Mouse (Mus musculus): Measurements from ENCODE around the gene Podxl2. TPM values are rescaled to one million over a fixed set of nuclear protein-coding genes. Genes with fewer than 3 reads are reported as not detected.

Gene Podxl2
- polyA plus RNA-seq, 1 experiment, result 23.2 TPM

DNA sequence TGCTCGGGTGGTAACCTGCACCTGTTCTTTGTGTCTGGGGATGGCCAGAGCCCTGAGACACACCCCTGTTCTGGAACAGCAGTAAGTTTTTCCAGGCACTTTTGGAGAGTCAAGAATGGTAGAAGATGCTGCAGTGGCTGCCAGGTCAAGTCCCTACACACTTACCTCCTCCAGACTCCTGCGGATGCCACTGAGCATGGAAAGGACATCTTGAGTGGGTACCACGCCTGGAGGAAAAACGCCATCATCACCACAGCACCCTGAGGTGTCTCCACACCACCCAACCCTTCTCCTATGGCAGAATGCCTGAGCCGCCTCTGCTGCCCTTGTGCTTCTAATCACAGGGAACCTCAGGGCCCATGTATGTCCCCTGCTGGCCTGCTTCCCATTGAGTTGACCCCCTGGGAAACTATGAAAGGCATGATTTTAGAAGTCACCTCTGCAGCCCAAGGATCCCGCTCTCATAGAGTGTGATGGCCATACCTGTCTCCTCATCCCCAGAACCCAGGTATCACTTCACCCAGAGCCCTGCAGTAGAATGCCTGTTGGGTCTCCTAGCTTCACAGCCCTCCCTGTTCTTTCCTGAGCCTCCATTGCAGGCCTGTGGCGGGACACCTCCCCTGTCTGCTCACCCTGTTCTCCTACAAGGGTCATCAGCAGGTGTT, 29.8 kb downstream of the Podxl2 start:
- DNase-seq (ENCODE audit: low spot score), result no peak

DNA sequence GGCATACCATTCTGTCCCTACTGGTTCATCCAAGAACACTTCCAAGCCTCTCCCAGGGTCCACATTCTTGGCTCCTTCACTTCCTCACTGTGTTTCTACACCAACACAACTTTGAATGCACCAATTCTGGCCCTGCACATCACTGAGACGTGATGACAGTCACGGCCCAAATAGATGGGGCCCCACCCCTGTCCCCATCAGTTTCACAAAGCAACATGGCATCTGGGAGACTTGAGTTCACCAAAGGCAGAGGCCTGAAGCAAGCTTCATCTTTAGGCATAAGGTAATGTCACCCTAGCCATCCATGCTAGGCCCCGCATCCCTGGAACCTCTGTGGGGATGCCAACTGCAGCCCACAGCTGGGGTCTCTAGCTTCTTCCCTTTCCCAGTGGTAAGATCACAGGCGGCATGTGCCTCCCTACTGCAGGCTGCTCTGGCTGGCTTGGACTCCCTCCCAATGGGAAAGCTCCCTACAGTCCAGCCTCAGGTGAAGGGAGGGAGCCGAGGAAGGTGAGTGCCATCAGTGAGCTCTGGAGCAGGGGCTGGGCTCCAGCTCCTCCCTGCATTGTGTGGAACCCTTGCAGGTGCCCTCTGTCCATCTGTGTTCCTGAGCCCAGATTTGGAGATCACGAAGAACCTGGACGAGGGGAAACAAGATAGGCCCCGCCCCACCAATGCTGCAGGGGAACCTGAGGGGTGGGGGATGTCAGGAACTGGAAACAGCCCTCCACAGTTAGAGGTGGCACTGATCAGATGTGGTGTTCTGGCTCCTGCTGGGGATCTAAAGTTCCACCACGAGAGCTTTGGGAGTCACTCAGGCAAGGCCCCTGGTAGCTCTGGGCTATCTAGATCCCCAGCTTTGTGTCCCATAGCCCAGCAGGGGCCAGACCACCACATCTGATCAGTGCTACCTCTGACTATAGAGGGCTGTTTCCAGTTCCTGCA, 30.8 kb downstream of the Podxl2 start:
- DNase-seq (ENCODE audit: low spot score), result no peak

DNA sequence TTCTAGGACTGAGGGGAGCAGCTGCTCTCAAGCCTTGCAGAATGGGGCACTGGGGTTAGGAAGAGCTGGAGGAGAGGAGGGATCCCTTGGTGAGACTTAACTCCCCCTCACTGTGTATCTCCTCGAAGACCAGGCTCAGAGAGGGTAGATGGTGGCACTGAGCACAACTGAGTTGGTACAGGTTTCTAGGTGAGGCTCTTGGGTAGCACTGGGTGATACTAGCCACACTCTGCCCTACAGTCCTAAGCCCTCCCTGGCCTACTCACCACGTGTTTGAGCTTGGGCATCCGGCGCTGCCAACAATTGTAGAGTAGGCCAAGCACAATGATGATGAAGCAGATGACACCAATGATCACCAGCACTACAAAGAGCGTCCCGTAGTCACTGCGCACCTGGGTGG, 31.6 kb downstream of the Podxl2 start:
- DNase-seq (ENCODE audit: low spot score), result no peak

DNA sequence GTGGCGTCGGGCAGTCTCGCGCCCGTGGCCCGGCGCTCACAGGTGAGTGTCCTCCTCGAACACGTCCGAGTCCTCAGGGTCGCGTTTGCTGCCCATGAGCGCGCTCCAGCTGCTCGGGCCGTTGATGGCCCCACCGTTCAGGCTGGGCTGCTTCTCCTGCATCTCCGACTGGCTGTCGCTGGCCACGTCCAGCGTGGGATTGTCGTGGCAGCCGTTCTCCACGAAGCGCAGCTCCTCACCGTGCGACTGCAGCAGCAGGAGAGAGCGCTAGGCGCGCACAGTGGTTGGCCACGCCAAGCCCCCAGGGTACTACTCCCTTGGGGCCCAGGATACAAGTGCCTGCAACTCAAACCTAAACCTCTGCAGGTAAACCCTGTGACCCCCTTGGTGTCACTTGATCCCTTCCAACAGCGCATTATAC, 32.1 kb downstream of the Podxl2 start:
- DNase-seq (ENCODE audit: low spot score), result no peak

DNA sequence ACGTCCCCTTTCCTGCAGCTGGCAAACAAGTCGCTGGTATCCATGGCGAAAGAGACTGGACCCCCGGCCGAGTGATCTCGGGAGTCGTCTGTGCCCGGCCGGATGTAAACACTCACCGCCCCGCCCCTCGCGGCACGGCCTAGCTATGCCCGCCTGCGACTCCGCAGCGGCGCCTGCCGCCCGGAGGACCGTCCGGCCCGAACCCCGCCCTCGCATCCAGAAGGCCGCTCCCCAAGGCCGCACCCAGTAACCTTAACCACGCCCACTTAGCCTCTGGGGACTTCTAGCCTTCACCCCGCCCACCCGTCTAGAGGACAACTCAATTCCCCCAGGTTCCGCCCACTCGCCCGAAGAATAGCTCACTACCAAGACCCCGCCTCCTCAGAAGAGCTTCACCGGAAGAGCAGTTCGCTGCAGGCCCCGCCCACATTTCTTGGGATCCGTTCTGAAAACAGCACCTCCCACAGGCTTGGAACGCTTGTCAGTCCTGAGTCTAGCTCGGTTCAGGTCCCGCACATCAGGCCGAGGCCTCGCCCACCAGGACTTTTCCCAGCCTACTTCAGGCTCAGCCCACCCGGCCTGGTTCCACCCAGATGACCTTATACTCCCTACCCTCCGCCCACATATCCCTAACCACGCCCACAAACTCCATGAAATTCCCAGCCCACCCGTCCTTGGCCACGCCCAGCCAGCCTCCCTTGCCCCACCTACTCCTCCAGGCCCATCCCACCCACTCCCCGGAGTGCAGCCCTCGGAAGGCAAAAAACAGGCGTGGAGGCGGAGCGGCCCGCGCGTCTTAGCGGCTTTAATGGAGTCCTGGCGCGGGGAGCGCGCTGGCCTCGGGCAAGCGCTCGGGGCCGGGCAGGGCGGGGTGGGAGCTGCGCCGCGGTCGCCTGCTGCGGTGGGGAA, 32.8 kb downstream of the Podxl2 start, which contains the start of gene Abtb1:
TSS of gene Abtb1 (minus strand) at position 204 of the 909 bp plus-strand sequence.
- DNase-seq (ENCODE audit: low spot score), result peak; percentile 89

DNA sequence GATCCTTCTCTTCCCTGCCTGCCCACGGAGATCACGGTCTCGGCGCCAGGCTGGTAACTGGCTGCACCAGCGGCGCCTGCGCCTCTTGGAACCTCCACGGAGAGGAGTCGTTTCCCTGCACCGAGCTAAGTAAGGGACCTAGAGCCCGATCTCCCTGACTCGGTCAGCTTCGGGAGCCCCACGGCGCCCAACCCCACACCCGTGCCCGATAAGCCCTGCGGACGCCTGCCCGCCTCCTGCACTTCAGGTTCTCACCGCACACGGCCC, 33.4 kb downstream of the Podxl2 start:
- DNase-seq (ENCODE audit: low spot score), result no peak

DNA sequence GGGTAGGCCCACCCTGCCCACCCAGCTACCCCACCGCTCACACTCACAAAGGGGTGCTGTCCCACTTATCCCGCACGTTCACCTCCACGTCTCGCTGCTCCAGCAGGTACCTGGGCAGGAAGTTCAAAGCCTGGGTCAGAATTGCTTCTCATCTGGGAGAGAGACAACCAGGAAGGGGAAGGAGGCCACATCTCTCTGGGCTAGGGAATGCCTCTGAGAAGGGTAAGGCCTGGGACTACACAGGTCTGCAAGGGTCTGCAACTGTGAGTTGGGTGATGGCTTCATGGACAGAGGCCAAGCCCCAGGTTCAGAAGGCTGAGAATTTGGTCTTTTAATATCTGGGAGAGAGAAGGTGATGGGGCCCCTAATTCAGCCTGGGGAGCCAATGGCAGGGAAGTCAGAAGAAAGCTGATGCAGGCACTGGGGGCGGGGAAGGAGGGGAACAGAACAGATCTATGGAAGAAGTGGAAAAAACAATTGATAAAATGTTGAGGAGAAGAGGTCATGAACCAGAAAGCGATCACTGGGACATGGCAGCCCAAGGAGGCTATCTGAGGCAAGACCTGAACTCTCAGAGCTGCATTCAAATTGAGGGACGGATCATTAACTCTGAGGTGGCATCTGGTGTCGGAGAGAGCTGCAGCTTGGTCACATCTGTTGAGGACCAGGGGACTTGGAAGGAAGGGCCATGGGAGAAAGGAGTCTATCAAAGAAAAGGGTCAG, 33.9 kb downstream of the Podxl2 start:
- no peak for DNase-seq (ENCODE audit: low spot score)

DNA sequence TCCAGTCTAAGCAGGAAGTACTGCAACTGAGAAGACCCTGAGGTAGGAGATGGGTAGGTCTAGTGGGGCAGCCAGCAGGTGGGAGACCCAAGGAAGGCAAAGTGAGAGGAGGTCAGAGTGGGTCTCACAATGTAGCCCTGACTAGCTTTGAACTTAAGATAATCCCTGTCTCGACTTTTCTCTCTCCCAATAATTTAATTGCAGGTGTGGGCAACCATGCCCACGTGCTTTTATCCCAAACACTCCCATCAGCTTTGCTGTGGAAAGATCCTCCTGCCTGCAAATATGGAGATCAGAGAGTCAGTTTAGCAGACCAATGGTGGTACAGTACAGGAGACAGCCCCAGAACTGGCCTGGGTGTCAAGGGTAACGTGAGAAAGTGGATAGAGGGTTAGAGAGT, 34.6 kb downstream of the Podxl2 start:
- no peak for DNase-seq (ENCODE audit: low spot score)

DNA sequence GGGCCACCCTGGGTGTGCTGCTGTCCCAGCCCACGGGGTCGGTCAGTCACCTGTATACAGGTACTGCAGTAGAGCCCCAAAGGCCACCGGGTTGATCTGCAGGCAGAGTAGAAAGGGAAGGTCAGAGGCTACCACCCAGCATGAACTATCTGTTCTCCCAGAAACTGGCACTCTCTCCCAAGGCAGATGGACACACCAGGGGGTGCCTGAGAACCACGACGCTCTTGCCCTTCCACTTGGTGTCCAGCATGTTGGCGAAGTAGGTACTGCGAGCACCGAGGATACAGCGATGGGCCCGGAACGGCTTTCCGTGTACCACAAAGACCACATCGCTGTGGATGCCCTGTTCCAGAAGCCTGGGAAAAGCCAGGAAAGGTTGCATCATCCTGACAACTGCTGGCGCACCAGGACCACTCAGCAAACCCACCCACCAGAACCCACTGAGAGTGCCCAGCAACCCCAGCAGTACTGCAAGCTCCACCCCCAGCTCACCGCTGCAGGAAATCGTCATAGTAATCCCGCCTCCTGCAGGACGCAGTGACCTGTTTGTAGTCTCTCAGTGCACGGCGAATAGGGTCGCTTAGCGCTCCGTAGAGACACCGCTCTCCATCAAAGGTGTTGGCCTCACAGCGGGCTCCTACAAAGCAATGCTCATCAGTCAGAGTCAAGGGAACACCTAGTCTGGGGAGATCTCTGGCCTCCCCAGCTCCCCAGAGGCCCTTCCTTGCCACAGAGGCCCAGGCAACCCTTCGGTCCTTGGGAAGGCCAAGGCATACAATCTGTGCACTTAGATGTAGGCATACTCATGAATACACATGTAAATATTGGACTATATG, 35.5 kb downstream of the Podxl2 start:
- no peak for DNase-seq (ENCODE audit: low spot score)

DNA sequence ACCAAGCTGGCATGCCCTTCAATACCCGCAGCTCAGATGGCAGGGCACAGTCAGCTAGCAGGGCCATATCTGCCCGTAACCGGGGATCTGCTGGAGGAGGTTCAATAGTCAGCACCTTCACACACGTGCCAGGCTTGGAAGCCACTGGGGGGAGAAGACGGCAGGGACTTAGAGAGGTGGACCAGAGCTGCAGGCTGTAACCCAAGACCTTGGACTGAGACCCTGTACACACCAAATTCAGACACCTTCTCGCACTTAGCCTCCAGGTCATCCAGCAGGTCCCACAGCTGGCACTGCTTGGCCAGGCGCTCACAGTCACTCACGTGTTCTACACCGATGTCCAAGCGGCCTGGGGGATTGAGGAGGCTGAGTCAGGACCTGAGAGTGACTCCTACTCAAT, 36.2 kb downstream of the Podxl2 start:
- DNase-seq (ENCODE audit: low spot score), result no peak

DNA sequence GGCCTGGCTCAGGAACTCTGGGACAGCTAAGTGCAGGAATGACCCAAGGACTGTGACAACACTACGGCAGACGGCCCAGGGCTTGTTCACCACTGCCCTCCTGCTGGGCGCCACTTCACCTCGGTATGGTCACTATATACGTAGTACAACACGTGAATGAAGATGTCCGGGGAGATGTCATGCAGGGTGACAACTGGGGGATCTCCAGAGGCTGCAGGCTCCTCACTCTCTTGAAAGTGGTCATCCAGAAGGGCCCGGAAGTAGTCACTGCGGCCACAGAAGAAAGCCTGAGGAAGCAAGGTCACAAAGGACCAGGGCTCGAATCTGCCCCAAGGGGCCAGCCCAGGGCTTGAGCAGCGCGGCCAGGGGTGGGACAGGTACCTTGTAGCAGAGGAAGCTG, 36.8 kb downstream of the Podxl2 start:
- DNase-seq (ENCODE audit: low spot score), result no peak

DNA sequence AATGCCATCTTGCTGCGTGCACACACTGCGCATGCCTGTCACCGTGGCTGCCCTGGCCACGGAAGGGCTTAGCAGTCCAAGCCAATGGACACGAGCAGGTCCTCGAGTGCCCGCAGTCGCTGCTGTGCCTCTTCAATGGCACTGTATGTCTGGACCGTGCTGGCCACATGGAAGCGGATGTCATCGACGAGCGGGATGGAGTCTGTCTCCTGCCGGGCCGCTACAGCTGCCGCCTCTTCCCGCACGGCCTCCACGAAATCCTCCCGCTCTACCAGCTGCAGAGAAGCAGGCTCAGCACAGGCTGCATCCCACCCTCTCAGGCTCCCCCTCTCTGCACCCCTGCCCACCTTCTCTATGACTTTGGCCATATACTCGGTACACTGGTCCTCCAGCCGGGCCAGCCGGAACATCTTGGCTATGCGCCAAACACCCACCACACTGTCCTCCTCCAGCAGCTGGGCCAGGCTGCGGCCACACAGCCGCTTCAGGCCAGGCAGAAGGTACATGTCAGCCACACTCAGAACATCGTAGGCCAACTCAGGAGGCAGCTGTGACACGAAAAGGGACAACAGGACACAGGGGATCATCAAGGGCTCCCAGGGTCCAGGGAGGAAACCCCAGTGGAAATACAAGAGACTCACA, 38.5 kb downstream of the Podxl2 start:
- DNase-seq (ENCODE audit: low spot score), result no peak

DNA sequence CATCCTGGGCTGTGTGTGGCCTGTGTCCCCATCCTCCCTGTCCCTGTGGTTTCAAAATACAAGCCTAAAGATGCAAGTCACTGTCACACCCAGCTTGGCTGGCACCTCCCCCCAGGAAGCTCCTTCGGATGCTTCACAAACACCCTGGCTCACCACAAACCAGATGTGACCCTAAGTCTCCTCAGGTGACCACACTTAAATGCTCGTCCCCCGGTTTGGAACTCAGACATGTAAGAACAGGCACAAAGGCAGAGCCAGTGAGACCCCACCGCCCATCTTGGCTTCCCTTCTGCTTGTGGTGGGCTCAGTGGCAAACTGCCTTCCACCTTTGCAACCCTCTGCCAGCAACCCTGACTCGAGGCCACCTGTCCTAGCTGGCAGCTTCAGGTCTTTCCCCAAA, 39.8 kb downstream of the Podxl2 start:
- DNase-seq (ENCODE audit: low spot score), result no peak

DNA sequence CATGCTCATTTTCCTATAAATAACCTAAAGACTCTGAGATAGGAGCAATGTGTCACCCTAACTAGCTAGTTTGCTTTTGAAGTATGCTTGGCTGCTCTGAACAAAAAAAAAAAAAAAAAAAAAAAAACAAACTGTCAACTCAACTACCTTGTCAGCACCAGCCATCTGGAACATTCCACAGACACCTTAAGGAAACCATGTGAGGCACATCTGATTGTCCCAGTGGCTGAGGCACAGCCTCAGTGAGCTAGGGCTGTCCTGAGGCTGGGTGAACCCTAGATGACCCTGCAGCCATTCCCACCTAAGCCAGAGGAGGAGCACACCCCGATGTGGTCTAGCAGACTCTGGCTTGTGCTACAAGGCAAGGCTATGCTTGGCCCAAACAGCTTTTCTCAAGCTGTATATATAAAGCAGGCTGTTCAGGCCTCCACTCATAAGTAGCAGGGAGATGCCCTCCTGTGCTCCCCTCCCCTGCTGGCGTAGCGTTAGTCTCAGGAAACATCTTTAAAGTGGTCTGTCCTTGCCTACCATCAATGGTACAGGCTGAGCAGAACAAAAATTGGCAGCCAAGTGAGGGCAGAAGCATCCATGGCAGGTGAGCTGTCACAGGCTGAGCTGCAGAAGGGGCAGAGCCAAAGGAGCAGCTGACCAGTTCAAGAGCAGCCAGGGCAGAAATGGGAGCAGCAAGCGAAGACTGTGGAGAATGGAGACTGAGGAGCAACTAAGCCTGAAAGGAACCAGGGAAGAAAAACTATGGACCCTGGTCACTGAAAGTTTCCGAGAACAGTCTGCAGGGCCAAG, 41.3 kb downstream of the Podxl2 start:
- DNase-seq (ENCODE audit: low spot score), result no peak

DNA sequence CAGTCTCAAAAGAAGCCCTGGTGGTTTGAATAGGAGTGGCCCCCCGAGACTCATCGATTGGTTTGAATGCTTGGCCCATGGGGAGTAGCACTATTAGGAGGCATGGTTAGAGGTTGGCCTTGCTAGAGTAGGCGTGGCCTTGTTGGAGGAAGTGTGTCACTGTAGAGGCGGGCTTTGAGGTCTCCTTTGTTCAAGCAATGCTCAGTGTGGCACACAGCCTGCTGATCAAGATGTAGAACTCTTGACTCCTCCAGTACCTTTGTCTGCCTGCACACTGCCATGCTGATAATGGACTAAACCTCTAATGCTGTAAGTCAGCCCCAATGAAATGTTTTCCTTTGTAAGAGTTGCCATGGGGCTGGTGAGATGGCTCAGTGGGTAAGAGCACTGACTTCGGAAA, 42.2 kb downstream of the Podxl2 start:
- DNase-seq (ENCODE audit: low spot score), result no peak

DNA sequence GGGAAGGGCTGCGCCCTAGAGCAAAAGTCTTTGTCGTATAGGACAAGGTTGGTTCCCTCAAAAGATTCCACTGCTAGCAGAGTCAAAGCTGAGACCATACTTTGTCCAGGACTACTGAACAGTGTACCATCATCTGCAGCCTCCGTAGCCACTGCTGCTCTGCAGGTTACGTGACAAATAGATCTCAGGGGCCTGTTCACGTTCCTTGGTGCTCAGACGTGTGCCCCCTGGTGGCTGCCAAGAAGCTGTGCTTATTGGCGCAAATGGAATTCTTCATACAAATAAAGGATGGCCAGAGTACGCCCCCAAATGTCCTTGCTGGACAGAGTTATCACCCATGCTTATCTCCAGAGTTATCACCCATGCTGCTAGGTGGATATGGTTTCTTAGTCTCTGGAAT, 43.4 kb downstream of the Podxl2 start:
- no peak for DNase-seq (ENCODE audit: low spot score)

DNA sequence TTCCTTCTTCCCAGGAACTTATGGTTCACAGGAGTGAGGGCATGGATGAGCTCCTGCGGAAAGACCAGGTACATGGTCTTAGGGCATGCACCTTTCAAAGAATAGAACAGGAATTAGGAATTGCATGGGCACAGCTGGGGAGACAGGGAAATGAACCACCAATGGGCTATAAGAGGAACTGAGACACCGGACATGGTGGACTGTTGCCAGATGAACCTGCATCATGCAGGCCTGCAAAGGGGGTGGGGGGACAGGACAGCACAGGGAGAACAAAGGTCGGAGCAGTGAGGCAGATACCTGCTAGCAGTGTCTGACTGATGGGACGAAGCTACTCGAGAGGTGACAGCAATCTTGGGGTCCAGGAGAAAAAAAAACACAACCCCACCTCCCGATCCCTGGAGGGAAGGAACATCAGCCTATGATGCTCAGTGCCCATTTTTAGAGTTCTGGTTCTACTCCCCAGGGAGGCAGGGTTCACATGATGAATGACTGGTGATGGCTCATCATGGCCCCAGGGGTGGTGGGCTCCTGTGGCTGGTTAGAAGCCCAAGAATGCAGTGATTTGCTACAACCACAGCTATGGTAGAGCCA, 44.6 kb downstream of the Podxl2 start:
- DNase-seq (ENCODE audit: low spot score), result no peak

DNA sequence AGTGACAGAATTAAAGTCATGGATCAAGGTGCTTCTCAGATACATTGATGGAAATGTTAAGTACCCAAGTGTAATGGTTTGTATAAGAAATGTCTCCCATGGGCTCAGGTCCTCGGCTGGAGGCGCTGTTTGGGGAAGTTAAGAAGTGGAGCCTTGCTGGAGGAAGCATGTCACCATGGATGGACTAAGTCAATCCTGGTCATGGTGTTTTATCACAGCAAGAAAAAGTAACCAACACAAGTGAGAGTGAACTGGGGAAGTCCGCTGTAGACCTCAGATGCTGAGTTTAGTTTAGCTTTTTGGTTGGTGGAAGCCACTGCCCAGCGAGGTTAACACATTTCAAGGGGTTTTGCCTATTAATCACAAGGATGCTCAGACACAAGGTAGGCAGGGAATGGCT, 45.3 kb downstream of the Podxl2 start:
- DNase-seq (ENCODE audit: low spot score), result no peak

Measured in urinary bladder, adult 2 months (tissue).